In genomic region chr5:88766863-88767262, GRCm38 (mm10) we compare ENCODE assay signal across 10 mouse cellular contexts. TPM values are rescaled to one million over a fixed set of nuclear protein-coding genes. Genes with fewer than 3 reads are reported as not detected.
DNase-seq lines count a peak whose midpoint lies in the region; ATAC-seq lines count a peak whose summit lies in the region.
"Had no signal": no experiment of that assay in that cellular context is flagged by ENCODE, and none has a peak within 500 bp of the region (broad histone marks: within the 10 kb centered on the region; RNA-seq: fewer than 3 reads in every experiment).

No protein-coding gene starts in this region.

- no peak for ATAC-seq in lung, embryonic 16.5 days (ENCODE audit: low read depth)
- ATAC-seq in embryonic facial prominence, embryonic 12.5 days (ENCODE audit: insufficient number of reproducible peaks, insufficient read depth, low FRiP score, low TSS enrichment): no peak

- H3K9me3 ChIP-seq in lung, embryonic 16.5 days (ENCODE audit: control insufficient read depth, low read length): no peaks in the 10 kb centered on the region
- H3K9me3 ChIP-seq in embryonic facial prominence, embryonic 12.5 days: no peaks in the 10 kb centered on the region

- H3K4me2 ChIP-seq in lung, embryonic 16.5 days (ENCODE audit: low read depth, low read length): peak overlapping the region; percentile 86; the same call in 1 of the 2 replicates
- H3K4me2 ChIP-seq in embryonic facial prominence, embryonic 12.5 days (replicated peaks): peak overlapping the region; percentile 55

- no peak for DNase-seq in lung, postnatal 14 days
- peak; percentile 29 for DNase-seq in induced T-regulatory cell, adult 2 months (ENCODE audit: low read depth)
- peak; percentile 9 for DNase-seq in naive thymus-derived CD4-positive, alpha-beta T cell, adult 2 months (ENCODE audit: low read depth)
- no peak for DNase-seq in adrenal gland, postnatal 36 days
- no peak for DNase-seq in cerebellum, postnatal 36 days
- DNase-seq in layer of hippocampus, postnatal 36 days: no peak
- DNase-seq: cerebellum, adult 2 months had no signal

- peaks cover 6% of the 10 kb centered on the region for H3K36me3 ChIP-seq in lung, embryonic 16.5 days (ENCODE audit: control insufficient read depth, insufficient read depth, low read length)
- H3K36me3 ChIP-seq in embryonic facial prominence, embryonic 12.5 days: peaks cover 12% of the 10 kb centered on the region

- no peaks in the 10 kb centered on the region for H3K27me3 ChIP-seq in lung, embryonic 16.5 days (ENCODE audit: control insufficient read depth, insufficient read depth, low read depth, low read length)
- no peaks in the 10 kb centered on the region for H3K27me3 ChIP-seq in embryonic facial prominence, embryonic 12.5 days

- no peak overlapping the region; the same call in 1 of the 2 replicates for H3K4me3 ChIP-seq in lung, embryonic 16.5 days (ENCODE audit: low read length)
- no peak overlapping the region for H3K4me3 ChIP-seq in embryonic facial prominence, embryonic 12.5 days
- H3K4me3 ChIP-seq: heart, adult 2 months had no signal

- peaks cover 13% of the 10 kb centered on the region for H3K4me1 ChIP-seq in lung, embryonic 16.5 days (replicated peaks; ENCODE audit: control insufficient read depth, insufficient read depth, low read length)
- peaks cover 14% of the 10 kb centered on the region for H3K4me1 ChIP-seq in embryonic facial prominence, embryonic 12.5 days

- H3K27ac ChIP-seq in lung, embryonic 16.5 days (ENCODE audit: low read length): no peak overlapping the region
- no peak overlapping the region for H3K27ac ChIP-seq in embryonic facial prominence, embryonic 12.5 days
- H3K27ac ChIP-seq: heart, adult 2 months had no signal

- WGBS in lung, embryonic 16.5 days: 66% methylated on average over 5 of the region's 5 CpGs
- WGBS in embryonic facial prominence, embryonic 12.5 days: 94% methylated on average over 5 of the region's 5 CpGs

- H3K9ac ChIP-seq in lung, embryonic 16.5 days (ENCODE audit: low read length): no peak overlapping the region
- no peak overlapping the region for H3K9ac ChIP-seq in embryonic facial prominence, embryonic 12.5 days

RNA-seq across cellular contexts. Expression of gene Dck, which starts 2.1 kb away (rescaled TPM):
- 47.1 and 47.4 TPM in 2 replicates for polyA plus RNA-seq in lung, embryonic 16.5 days (2015; fragmentation: Nextera tagmentation; extraction: Ambion mirVana)
- polyA plus RNA-seq in embryonic facial prominence, embryonic 12.5 days (2016; fragmentation: Nextera tagmentation; extraction: Ambion mirVana): 63.6 and 66.9 TPM in 2 replicates
- total RNA-seq in adrenal gland, postnatal 36 days (2021): 1 to 10 TPM; 3.6 to 5.1 TPM
- total RNA-seq in layer of hippocampus, postnatal 36 days (2021): 10 to 100 TPM; 14.6 to 14.8 TPM

RNA-seq across cellular contexts. Expression of gene Mob1b, which starts 46.2 kb away (rescaled TPM):
- polyA plus RNA-seq in lung, embryonic 16.5 days (2015; fragmentation: Nextera tagmentation; extraction: Ambion mirVana): 12.1 and 13.4 TPM in 2 replicates
- polyA plus RNA-seq in embryonic facial prominence, embryonic 12.5 days (2016; fragmentation: Nextera tagmentation; extraction: Ambion mirVana): 11.8 and 13.7 TPM in 2 replicates
- total RNA-seq in adrenal gland, postnatal 36 days (2021): 10 to 100 TPM; 36.9 to 46.7 TPM
- total RNA-seq in layer of hippocampus, postnatal 36 days (2021): 10 to 100 TPM; 31.6 to 32.9 TPM

Comparison
In these comparisons a context has a peak if more than half of its experiments do, and no peak if none do; other contexts are left out.
1. DNase-seq: peak in induced T-regulatory cell, adult 2 months (single experiment) and naive thymus-derived CD4-positive, alpha-beta T cell, adult 2 months (single experiment); none in lung, postnatal 14 days (single experiment), adrenal gland, postnatal 36 days (0 of 2), cerebellum, postnatal 36 days (0 of 2) and layer of hippocampus, postnatal 36 days (0 of 2).